ENCODE assay signal across 9 mouse cellular contexts in genomic region chr2:166426960-166427359, GRCm38 (mm10).
DNase-seq lines count a peak whose midpoint lies in the region; ATAC-seq and TF ChIP-seq lines count a peak whose summit lies in the region.
"Had no signal": no experiment of that assay in that cellular context is flagged by ENCODE, and none has a peak within 500 bp of the region (broad histone marks: within the 10 kb centered on the region; RNA-seq: fewer than 3 reads in every experiment).

No protein-coding gene starts in this region.

- no peaks in the 10 kb centered on the region for H3K36me3 ChIP-seq in kidney, postnatal 0 days (ENCODE audit: insufficient read depth, low read length)
- H3K36me3 ChIP-seq: liver, embryonic 13.5 days had no signal

- TF ChIP-seq CTCF in kidney, postnatal 0 days (IDR thresholded peaks at IDR 0.05; ENCODE audit: low read depth), result peak; percentile 11; the same call in 1 of the 2 replicates

- H3K4me1 ChIP-seq in kidney, postnatal 0 days (replicated peaks; ENCODE audit: insufficient read depth, low read length), result no peaks in the 10 kb centered on the region; the same call in 1 of the 2 replicates
- H3K4me1 ChIP-seq: liver, embryonic 13.5 days had no signal

- 18% methylated on average over 10 of the region's 10 CpGs for whole genome bisulfite sequencing in kidney, postnatal 0 days

- no peak overlapping the region for H3K4me3 ChIP-seq in kidney, postnatal 0 days (replicated peaks; ENCODE audit: low read depth, low read length)
- H3K4me3 ChIP-seq: liver, embryonic 13.5 days had no signal

- H3K27me3 ChIP-seq in kidney, postnatal 0 days (ENCODE audit: insufficient read depth, low read length), result no peaks in the 10 kb centered on the region
- H3K27me3 ChIP-seq: liver, embryonic 13.5 days had no signal

- no peak overlapping the region for H3K27ac ChIP-seq in kidney, postnatal 0 days
- H3K27ac ChIP-seq: liver, embryonic 13.5 days had no signal

- no peak overlapping the region for H3K9ac ChIP-seq in kidney, postnatal 0 days (ENCODE audit: low read depth, low read length)
- H3K9ac ChIP-seq: liver, embryonic 13.5 days had no signal

- H3K4me2 ChIP-seq in kidney, postnatal 0 days (ENCODE audit: low read length), result no peak overlapping the region
- H3K4me2 ChIP-seq: liver, embryonic 13.5 days had no signal

- peak; percentile 77 for DNase-seq in 3134 (ENCODE audit: extremely low read depth, insufficient read length, low spot score)
- DNase-seq in adrenal gland, adult 2 months, result peak; percentile 85
- DNase-seq in heart, adult 18-20 months, result peak; percentile 76 to 78
- peak; percentile 90 for DNase-seq in kidney, postnatal 0 days (ENCODE audit: low spot score)
- peak; percentile 76 for DNase-seq in retina, postnatal 1 day
- no peak for DNase-seq in thymus, postnatal 4 days
- no peak for DNase-seq in layer of hippocampus, postnatal 10 days (ENCODE audit: low spot score in 2 of 2)
- DNase-seq in layer of hippocampus, adult 9-11 months, result no peak
- DNase-seq: liver, embryonic 13.5 days had no signal

- no peaks in the 10 kb centered on the region for H3K9me3 ChIP-seq in kidney, postnatal 0 days (replicated peaks; ENCODE audit: low read length)
- H3K9me3 ChIP-seq: liver, embryonic 13.5 days had no signal

- ATAC-seq in kidney, postnatal 0 days (replicated peaks; ENCODE audit: low FRiP score, low read depth), result peak; percentile 40; the same call in 1 of the 2 replicates

Comparison
In these comparisons a context has a peak if more than half of its experiments do, and no peak if none do; other contexts are left out.
1. DNase-seq: peak in 3134 (single experiment), adrenal gland, adult 2 months (single experiment), heart, adult 18-20 months (2 of 2), kidney, postnatal 0 days (single experiment) and retina, postnatal 1 day (single experiment); none in thymus, postnatal 4 days (single experiment), layer of hippocampus, postnatal 10 days (0 of 2) and layer of hippocampus, adult 9-11 months (single experiment).